ENCODE assay signal across 8 mouse cellular contexts in the genomic region with DNA sequence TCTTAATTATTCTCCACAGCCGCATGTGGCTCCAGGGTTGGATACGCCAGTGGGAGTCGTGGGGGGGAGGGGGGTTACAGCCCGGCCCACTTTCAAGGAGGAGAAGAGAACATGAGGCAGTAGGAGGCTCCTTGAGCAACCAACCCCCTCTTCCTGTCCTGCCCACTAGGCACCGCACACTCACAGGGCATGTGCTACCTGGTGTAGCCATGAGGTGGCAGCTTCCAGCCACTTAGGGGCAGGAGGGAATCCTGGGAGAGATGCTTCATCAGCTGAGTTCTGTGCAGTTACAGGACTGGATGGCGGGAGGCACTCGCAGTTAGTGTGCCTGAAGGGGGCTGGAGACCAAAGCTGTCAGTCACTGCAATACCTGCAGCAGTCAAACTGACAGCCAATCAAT. TPM values are rescaled to one million over a fixed set of nuclear protein-coding genes. Genes with fewer than 3 reads are reported as not detected.
DNase-seq lines count a peak whose midpoint lies in the region; ATAC-seq lines count a peak whose summit lies in the region.

No protein-coding gene starts in this region.

- H3K9ac ChIP-seq in forebrain, embryonic 13.5 days: 0 out of 2 replicates have a peak overlapping the region, but pooled peaks have one; percentile 16
- H3K9ac ChIP-seq in forebrain, embryonic 15.5 days (replicated peaks): no peak overlapping the region
- H3K9ac ChIP-seq in liver, embryonic 15.5 days: no peak overlapping the region

- peak; percentile 58 for DNase-seq in A20 (ENCODE audit: low read depth, low spot score)
- peak; percentile 42 for DNase-seq in embryonic facial prominence, embryonic 10.5 days (ENCODE audit: low spot score)
- DNase-seq in gastrocnemius, postnatal 4 days (ENCODE audit: low spot score in 2 of 2): no peak
- no peak for DNase-seq in right cerebral cortex, postnatal 25 days
- no peak for DNase-seq in layer of hippocampus, postnatal 36 days

- no peaks in the 10 kb centered on the region for H3K9me3 ChIP-seq in forebrain, embryonic 13.5 days (replicated peaks)
- no peaks in the 10 kb centered on the region for H3K9me3 ChIP-seq in forebrain, embryonic 15.5 days
- no peaks in the 10 kb centered on the region for H3K9me3 ChIP-seq in embryonic facial prominence, embryonic 10.5 days
- no peaks in the 10 kb centered on the region for H3K9me3 ChIP-seq in liver, embryonic 15.5 days (replicated peaks)

- 24% methylated on average over 7 of the region's 7 CpGs for WGBS in forebrain, embryonic 13.5 days
- WGBS in forebrain, embryonic 15.5 days: 22% methylated on average over 7 of the region's 7 CpGs
- 19% methylated on average over 7 of the region's 7 CpGs for WGBS in embryonic facial prominence, embryonic 10.5 days
- WGBS in liver, embryonic 15.5 days (ENCODE audit: insufficient replicate concordance): 31% methylated on average over 7 of the region's 7 CpGs

- peaks cover 28% of the 10 kb centered on the region for H3K4me1 ChIP-seq in forebrain, embryonic 13.5 days
- peaks cover 26% of the 10 kb centered on the region for H3K4me1 ChIP-seq in forebrain, embryonic 15.5 days
- H3K4me1 ChIP-seq in embryonic facial prominence, embryonic 10.5 days: peaks cover 13% of the 10 kb centered on the region
- peaks cover 39% of the 10 kb centered on the region for H3K4me1 ChIP-seq in liver, embryonic 15.5 days (replicated peaks)

- no peak overlapping the region for H3K27ac ChIP-seq in forebrain, embryonic 13.5 days
- H3K27ac ChIP-seq in forebrain, embryonic 15.5 days (replicated peaks): no peak overlapping the region
- H3K27ac ChIP-seq in embryonic facial prominence, embryonic 10.5 days (replicated peaks): no peak overlapping the region
- peak overlapping the region; percentile 55; the same call in 1 of the 2 replicates for H3K27ac ChIP-seq in liver, embryonic 15.5 days (replicated peaks)

- no peak overlapping the region for H3K4me2 ChIP-seq in forebrain, embryonic 13.5 days
- no peak overlapping the region for H3K4me2 ChIP-seq in forebrain, embryonic 15.5 days (replicated peaks)
- H3K4me2 ChIP-seq in liver, embryonic 15.5 days: peak overlapping the region; percentile 38; the same call in 1 of the 2 replicates

- no peaks in the 10 kb centered on the region for H3K36me3 ChIP-seq in forebrain, embryonic 13.5 days (ENCODE audit: poor library complexity, severe bottlenecking)
- no peaks in the 10 kb centered on the region for H3K36me3 ChIP-seq in forebrain, embryonic 15.5 days
- H3K36me3 ChIP-seq in embryonic facial prominence, embryonic 10.5 days (replicated peaks): peaks cover 3% of the 10 kb centered on the region
- H3K36me3 ChIP-seq in liver, embryonic 15.5 days (replicated peaks): peaks cover 5% of the 10 kb centered on the region

- ATAC-seq in forebrain, embryonic 13.5 days: no peak
- no peak for ATAC-seq in forebrain, embryonic 15.5 days (replicated peaks)
- ATAC-seq in liver, embryonic 15.5 days (ENCODE audit: insufficient read depth): peak; percentile 20; the same call in 1 of the 2 replicates

- H3K27me3 ChIP-seq in forebrain, embryonic 13.5 days: no peaks in the 10 kb centered on the region
- no peaks in the 10 kb centered on the region for H3K27me3 ChIP-seq in forebrain, embryonic 15.5 days
- no peaks in the 10 kb centered on the region for H3K27me3 ChIP-seq in embryonic facial prominence, embryonic 10.5 days (replicated peaks; ENCODE audit: low read depth, poor library complexity, severe bottlenecking)
- H3K27me3 ChIP-seq in liver, embryonic 15.5 days: no peaks in the 10 kb centered on the region

- no peak overlapping the region for H3K4me3 ChIP-seq in forebrain, embryonic 13.5 days
- no peak overlapping the region for H3K4me3 ChIP-seq in forebrain, embryonic 15.5 days
- H3K4me3 ChIP-seq in embryonic facial prominence, embryonic 10.5 days: no peak overlapping the region
- H3K4me3 ChIP-seq in liver, embryonic 15.5 days (replicated peaks): no peak overlapping the region

RNA-seq across cellular contexts. Expression of gene Ywhah, which starts 15.5 kb away (rescaled TPM):
- polyA plus RNA-seq in forebrain, embryonic 13.5 days (2015; fragmentation: Nextera tagmentation; extraction: Ambion mirVana): 470 and 500 TPM in 2 replicates
- polyA plus RNA-seq in forebrain, embryonic 15.5 days (2015; fragmentation: Nextera tagmentation; extraction: Ambion mirVana): 569 and 595 TPM in 2 replicates
- polyA plus RNA-seq in embryonic facial prominence, embryonic 10.5 days (2016; fragmentation: Nextera tagmentation; extraction: Ambion mirVana): 421 and 423 TPM in 2 replicates
- 195 and 201 TPM in 2 replicates for polyA plus RNA-seq in liver, embryonic 15.5 days (2015; fragmentation: Nextera tagmentation; extraction: Ambion mirVana)
- total RNA-seq in gastrocnemius, postnatal 4 days (2021): 100 to 1,000 TPM; 141 to 144 TPM
- total RNA-seq in layer of hippocampus, postnatal 36 days (2021): 1,000 to 10,000 TPM; 1,183 to 1,342 TPM

Comparison
In these comparisons a context has a peak if more than half of its experiments do, and no peak if none do; other contexts are left out.
1. DNase-seq: peak in A20 (single experiment) and embryonic facial prominence, embryonic 10.5 days (single experiment); none in gastrocnemius, postnatal 4 days (0 of 2), right cerebral cortex, postnatal 25 days (single experiment) and layer of hippocampus, postnatal 36 days (0 of 2).